26 mouse cellular contexts compared by ENCODE assay signal in the genomic region with DNA sequence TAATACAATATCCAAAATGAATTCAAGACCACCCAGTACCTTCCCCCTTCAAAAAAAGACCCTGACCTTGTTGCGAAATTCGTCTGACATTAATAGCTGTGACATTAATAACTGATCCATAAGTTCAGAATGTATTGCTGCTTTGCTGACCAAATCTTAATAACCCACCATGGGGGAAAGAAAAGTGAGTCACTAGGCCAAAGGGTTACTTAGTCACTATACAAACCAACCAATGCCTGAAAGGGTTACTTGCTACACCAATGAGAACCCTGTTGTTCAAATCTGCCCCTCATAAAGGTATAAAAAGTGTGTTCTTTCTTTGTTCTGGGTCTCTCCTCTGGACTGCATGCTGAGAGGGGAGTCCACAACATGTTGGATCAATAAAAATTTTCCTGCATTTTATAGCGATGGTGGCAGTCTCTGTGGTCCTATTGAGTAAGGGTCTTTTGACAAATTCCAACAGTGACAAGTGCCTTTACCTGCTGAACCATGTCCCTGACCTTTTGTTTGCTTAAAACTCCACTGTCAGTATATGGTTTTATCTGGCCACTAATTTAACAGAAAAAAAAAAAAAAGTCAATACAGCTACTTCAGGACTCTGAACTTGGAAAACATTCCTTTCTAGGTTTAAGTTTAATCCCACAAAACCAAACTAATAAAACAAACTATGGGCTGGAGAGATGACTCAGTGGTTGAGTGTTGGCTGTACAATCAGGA. TPM values are rescaled to one million over a fixed set of nuclear protein-coding genes. Genes with fewer than 3 reads are reported as not detected.
A peak's percentile ranks its signal among the peaks of the same experiment; 100 is the strongest.
DNase-seq lines count a peak whose midpoint lies in the region; ATAC-seq and TF ChIP-seq lines count a peak whose summit lies in the region.
"Not testable (repeated sequence)": the region's sequence is repeated elsewhere in the genome, so short reads cannot be mapped to it uniquely, and the experiment has no call there.
"Had no signal": no experiment of that assay in that cellular context is flagged by ENCODE, and none has a peak within 500 bp of the region (broad histone marks: within the 10 kb centered on the region; RNA-seq: fewer than 3 reads in every experiment).

No protein-coding gene starts in this region.

- H3K27me3 ChIP-seq in intestine, embryonic 15.5 days (replicated peaks); kidney, adult 2 months (replicated peaks; ENCODE audit: control insufficient read depth, insufficient read depth, low read length); liver, adult 2 months (ENCODE audit: control insufficient read depth, insufficient read depth, low read length); liver, embryonic 13.5 days; liver, embryonic 16.5 days (ENCODE audit: control insufficient read depth, insufficient read depth, low read depth, low read length): not testable (repeated sequence)

- H3K4me3 ChIP-seq in intestine, embryonic 15.5 days (replicated peaks); kidney, adult 2 months (ENCODE audit: insufficient read depth, low read depth, low read length); liver, adult 2 months (ENCODE audit: insufficient read depth, low read depth, low read length); liver, embryonic 13.5 days (replicated peaks); liver, embryonic 16.5 days (ENCODE audit: low read depth, low read length): not testable (repeated sequence)

- ATAC-seq in intestine, embryonic 15.5 days: peak; percentile 66
- ATAC-seq in liver, embryonic 13.5 days (ENCODE audit: low read depth): peak; percentile 49
- ATAC-seq in liver, embryonic 16.5 days (ENCODE audit: low read depth): peak; percentile 47

- H3K79me2 ChIP-seq in liver, adult 2 months (ENCODE audit: control insufficient read depth, insufficient read depth, low read length): not testable (repeated sequence)

- not testable (repeated sequence) for H3K4me1 ChIP-seq in intestine, embryonic 15.5 days (replicated peaks); kidney, adult 2 months (ENCODE audit: control insufficient read depth, insufficient read depth, low read length); liver, embryonic 16.5 days (ENCODE audit: control insufficient read depth, low read depth, low read length)
- H3K4me1 ChIP-seq in liver, adult 2 months (ENCODE audit: control insufficient read depth, insufficient read depth, low read length): peaks cover 21% of the 10 kb centered on the region
- peaks cover 12% of the 10 kb centered on the region for H3K4me1 ChIP-seq in liver, embryonic 13.5 days (replicated peaks)

- not testable (repeated sequence) for H3K9ac ChIP-seq in intestine, embryonic 15.5 days; liver, embryonic 13.5 days; liver, embryonic 16.5 days (ENCODE audit: low read depth, low read length)
- peak overlapping the region; percentile 54; the same call in 1 of the 2 replicates for H3K9ac ChIP-seq in liver, adult 2 months (ENCODE audit: low read depth, low read length)

- DNase-seq in kidney, adult 2 months: peak; percentile 38
- peak; percentile 92 for DNase-seq in liver, adult 2 months (ENCODE audit: extremely low read depth, low read depth, low spot score)
- DNase-seq in liver, embryonic 13.5 days: not testable (repeated sequence)
- DNase-seq in yolk sac, embryonic 10.5 days (ENCODE audit: low spot score): peak; percentile 50

- not testable (repeated sequence) for H3K36me3 ChIP-seq in intestine, embryonic 15.5 days; kidney, adult 2 months (ENCODE audit: control insufficient read depth, insufficient read depth, low read length); liver, adult 2 months (ENCODE audit: control insufficient read depth, insufficient read depth, low read length); liver, embryonic 13.5 days; liver, embryonic 16.5 days (ENCODE audit: control insufficient read depth, insufficient read depth)

- H3K27ac ChIP-seq in intestine, embryonic 15.5 days: not testable (repeated sequence)
- peak overlapping the region; percentile 97 for H3K27ac ChIP-seq in kidney, adult 2 months (ENCODE audit: insufficient read depth, low read depth, low read length)
- peak overlapping the region; percentile 87 for H3K27ac ChIP-seq in liver, adult 2 months (replicated peaks; ENCODE audit: insufficient read depth, low read depth, low read length)
- peak overlapping the region; percentile 64 for H3K27ac ChIP-seq in liver, embryonic 13.5 days
- H3K27ac ChIP-seq in liver, embryonic 16.5 days (ENCODE audit: low read length): peak overlapping the region; percentile 47; the same call in 1 of the 2 replicates

- WGBS in intestine, embryonic 15.5 days: 72% methylated on average over 3 of the region's 3 CpGs
- WGBS in kidney, adult 2 months: 65% methylated on average over 3 of the region's 3 CpGs
- 16% methylated on average over 3 of the region's 3 CpGs for WGBS in liver, adult 2 months
- WGBS in liver, embryonic 13.5 days (ENCODE audit: insufficient replicate concordance): 59% methylated on average over 3 of the region's 3 CpGs
- 58% methylated on average over 3 of the region's 3 CpGs for WGBS in liver, embryonic 16.5 days (ENCODE audit: insufficient replicate concordance)

- not testable (repeated sequence) for TF ChIP-seq POLR2A in kidney, adult 2 months (IDR thresholded peaks at IDR 0.05; ENCODE audit: low read depth, low read length); liver, adult 2 months (IDR thresholded peaks at IDR 0.05; ENCODE audit: extremely low read depth, insufficient read depth, low read length)

- TF ChIP-seq CTCF in kidney, adult 2 months (conservative IDR thresholded peaks at IDR 0.05; ENCODE audit: insufficient read depth, insufficient read length, low read depth, low read length); liver, adult 2 months (IDR thresholded peaks at IDR 0.05; ENCODE audit: low read depth, low read length): not testable (repeated sequence)

- H3K9me3 ChIP-seq in intestine, embryonic 15.5 days; liver, embryonic 13.5 days (replicated peaks); liver, embryonic 16.5 days (replicated peaks; ENCODE audit: control insufficient read depth, low read length): not testable (repeated sequence)

- H3K4me2 ChIP-seq in intestine, embryonic 15.5 days (replicated peaks); liver, embryonic 13.5 days; liver, embryonic 16.5 days (ENCODE audit: low read depth, low read length): not testable (repeated sequence)

RNA-seq across cellular contexts. Expression of gene Acnat1, which starts 12.4 kb away (rescaled TPM):
- polyA plus RNA-seq in intestine, embryonic 15.5 days (2015; fragmentation: Nextera tagmentation; extraction: Ambion mirVana): 3.3 and 5.3 TPM in 2 replicates
- polyA plus RNA-seq in kidney, adult 2 months (2012; rRNA removed): 41.7 and 46.9 TPM in 2 replicates
- total RNA-seq in liver, adult 2 months (2014; rRNA removed): 92.1 and 112 TPM in 2 replicates
- polyA plus RNA-seq in liver, adult 2 months (2012; rRNA removed): 38.6 and 38.8 TPM in 2 replicates
- 0.24 and 0.52 TPM in 2 replicates for polyA plus RNA-seq in liver, embryonic 13.5 days (2015; fragmentation: Nextera tagmentation; extraction: Ambion mirVana)
- 0.86 and 1.1 TPM in 2 replicates for polyA plus RNA-seq in liver, embryonic 16.5 days (2015; fragmentation: Nextera tagmentation; extraction: Ambion mirVana)
- total RNA-seq: CH12.LX; G1E; gastrocnemius, adult 18-20 months; gastrocnemius, postnatal 10 days; gastrocnemius, postnatal 36 days; granulocyte monocyte progenitor cell, adult 5-6 weeks; heart, adult 2 months; heart, postnatal 14 days; heart, postnatal 4 days had no signal
- polyA plus RNA-seq: embryonic facial prominence, embryonic 11.5 days; embryonic facial prominence, embryonic 14.5 days; forebrain, embryonic 10.5 days; forebrain, embryonic 13.5 days; forebrain, embryonic 16.5 days; G1E; heart, adult 2 months; heart, embryonic 10.5 days; heart, embryonic 13.5 days; heart, embryonic 16.5 days; hindbrain, embryonic 11.5 days; hindbrain, embryonic 14.5 days; Patski had no signal

RNA-seq across cellular contexts. Expression of gene Baat, which starts 20.3 kb away (rescaled TPM):
- 0.33 and 0.44 TPM in 2 replicates for polyA plus RNA-seq in intestine, embryonic 15.5 days (2015; fragmentation: Nextera tagmentation; extraction: Ambion mirVana)
- polyA plus RNA-seq in kidney, adult 2 months (2012; rRNA removed): 4.4 and 5.7 TPM in 2 replicates
- total RNA-seq in liver, adult 2 months (2014; rRNA removed): 245 and 304 TPM in 2 replicates
- 73.9 and 76.0 TPM in 2 replicates for polyA plus RNA-seq in liver, adult 2 months (2012; rRNA removed)
- 0.32 and 0.43 TPM in 2 replicates for polyA plus RNA-seq in liver, embryonic 13.5 days (2015; fragmentation: Nextera tagmentation; extraction: Ambion mirVana)
- polyA plus RNA-seq in liver, embryonic 16.5 days (2015; fragmentation: Nextera tagmentation; extraction: Ambion mirVana): 2.9 and 3.3 TPM in 2 replicates
- total RNA-seq: G1E; granulocyte monocyte progenitor cell, adult 5-6 weeks; heart, postnatal 14 days had no signal
- polyA plus RNA-seq: embryonic facial prominence, embryonic 11.5 days; embryonic facial prominence, embryonic 14.5 days; forebrain, embryonic 13.5 days; G1E; heart, adult 2 months; heart, embryonic 10.5 days; hindbrain, embryonic 14.5 days; Patski had no signal

RNA-seq across cellular contexts. Expression of gene Mrpl50, which starts 34.8 kb away (rescaled TPM):
- polyA plus RNA-seq in intestine, embryonic 15.5 days (2015; fragmentation: Nextera tagmentation; extraction: Ambion mirVana): 91.6 and 106 TPM in 2 replicates
- 14.7 and 21.2 TPM in 2 replicates for polyA plus RNA-seq in kidney, adult 2 months (2012; rRNA removed)
- total RNA-seq in liver, adult 2 months (2014; rRNA removed): 30.1 and 32.2 TPM in 2 replicates
- 4.9 and 7.2 TPM in 2 replicates for polyA plus RNA-seq in liver, adult 2 months (2012; rRNA removed)
- 57.8 and 74.2 TPM in 2 replicates for polyA plus RNA-seq in liver, embryonic 13.5 days (2015; fragmentation: Nextera tagmentation; extraction: Ambion mirVana)
- polyA plus RNA-seq in liver, embryonic 16.5 days (2015; fragmentation: Nextera tagmentation; extraction: Ambion mirVana): 54.4 and 56.9 TPM in 2 replicates

RNA-seq across cellular contexts. Expression of gene Zfp189, which starts 34.9 kb away (rescaled TPM):
- polyA plus RNA-seq in intestine, embryonic 15.5 days (2015; fragmentation: Nextera tagmentation; extraction: Ambion mirVana): 4.8 and 5.7 TPM in 2 replicates
- polyA plus RNA-seq in kidney, adult 2 months (2012; rRNA removed): 2.0 and 2.5 TPM in 2 replicates
- 5.2 and 6.4 TPM in 2 replicates for total RNA-seq in liver, adult 2 months (2014; rRNA removed)
- polyA plus RNA-seq in liver, adult 2 months (2012; rRNA removed): 1.1 and 1.5 TPM in 2 replicates
- polyA plus RNA-seq in liver, embryonic 13.5 days (2015; fragmentation: Nextera tagmentation; extraction: Ambion mirVana): 3.0 and 4.2 TPM in 2 replicates
- polyA plus RNA-seq in liver, embryonic 16.5 days (2015; fragmentation: Nextera tagmentation; extraction: Ambion mirVana): 3.5 and 3.8 TPM in 2 replicates

Comparison
In these comparisons a context has a peak if more than half of its experiments do, and no peak if none do; other contexts are left out.
1. RNA of gene Baat, which starts 20.3 kb away (polyA plus RNA-seq): 73.9 to 76.0 TPM in liver, adult 2 months; 4.4 to 5.7 TPM in kidney, adult 2 months, 2.9 to 3.3 TPM in liver, embryonic 16.5 days, 0.33 to 0.44 TPM in intestine, embryonic 15.5 days and 0.32 to 0.43 TPM in liver, embryonic 13.5 days; every median in the first group is over 10 times any median in the second.
2. Peak in every context shown above with its lines, with median percentiles within 50 percentile points of each other: ATAC-seq.